Mouse (Mus musculus) retina, postnatal 1 day (tissue): ENCODE measurements at regions not wholly inside any gene's neighbourhood (a gene's known extent, or its start where the extent isn't known, plus 50 kb on each side); places are given as distances from the start of the nearest gene placed in this dataset.
A peak's percentile ranks its signal among the peaks of the same experiment; 100 is the strongest.

Experiments used
- DNase-seq: peaks from one replicate; pipeline ENCODE4 v3.0.0-alpha.2; 2012

DNA sequence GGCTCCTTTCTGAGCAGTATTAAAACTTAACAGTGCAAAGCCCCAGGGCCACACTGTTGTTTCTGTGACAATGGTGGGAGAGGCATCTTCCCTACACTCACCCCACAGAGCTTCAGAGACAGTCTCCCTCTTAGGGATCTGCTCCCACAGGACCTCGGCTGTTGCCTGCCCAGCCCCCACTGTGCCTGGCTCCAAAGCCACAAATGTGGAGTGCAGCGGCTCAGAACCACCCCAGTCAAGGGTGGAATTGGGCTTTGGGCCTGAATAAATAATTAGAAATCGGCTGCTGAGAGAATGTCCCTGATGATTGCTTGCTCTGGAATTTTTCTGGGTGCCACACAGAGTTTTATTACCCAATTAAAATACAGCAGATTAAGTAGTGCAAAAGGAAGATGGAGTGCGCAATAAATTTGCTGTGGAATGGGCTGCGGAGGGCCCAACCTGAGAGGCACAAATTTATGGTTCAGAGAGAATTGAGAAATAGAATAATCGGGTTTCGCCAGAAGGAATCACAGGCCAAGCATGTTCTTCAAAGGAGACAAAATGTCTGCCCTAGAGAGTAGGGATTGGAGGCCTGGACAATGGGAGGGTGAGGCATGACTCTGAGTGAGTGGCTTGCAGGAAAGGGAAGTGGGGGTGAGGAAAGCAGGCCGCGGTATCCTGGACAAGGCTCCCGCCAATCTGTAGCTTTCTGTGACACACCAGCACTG lies 56.4 kb downstream of the Cd24a start:
- no peak for DNase-seq

DNA sequence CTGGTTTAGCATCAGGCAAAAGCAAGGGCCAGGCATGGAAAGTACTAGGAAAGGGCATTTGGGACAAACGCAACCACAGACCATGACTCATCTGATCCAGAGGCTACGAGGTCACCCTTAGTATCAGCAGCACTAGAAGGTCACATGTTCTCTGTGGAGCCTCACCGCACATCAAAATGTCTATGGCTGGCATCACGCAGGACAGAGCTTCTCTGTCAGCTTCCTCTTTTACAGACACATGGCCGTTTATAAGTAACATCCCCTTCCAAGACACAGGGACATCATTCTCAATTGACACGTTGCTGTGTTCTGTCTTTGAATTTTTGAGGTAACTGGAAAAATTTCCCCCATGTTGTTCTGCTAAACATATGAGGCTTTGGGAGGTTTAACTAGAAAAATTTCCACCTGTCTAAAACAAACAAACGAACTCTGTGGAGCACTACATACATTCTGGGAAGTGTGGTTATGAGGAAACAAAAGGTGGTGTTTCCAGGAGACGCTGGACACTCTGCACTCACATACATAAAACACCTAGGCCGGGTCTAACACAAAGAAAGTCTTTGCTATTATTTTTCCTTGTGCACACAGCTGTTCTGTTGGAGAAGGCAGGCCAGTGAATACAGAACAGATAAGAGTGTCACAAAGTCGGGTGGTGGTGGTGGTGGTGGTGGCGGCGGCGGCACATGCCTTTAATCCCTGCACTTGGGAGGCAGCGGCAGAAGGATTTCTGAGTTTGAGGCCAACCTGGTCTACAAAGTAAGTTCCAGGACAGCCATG lies 63.3 kb downstream of the Cd24a start:
- no peak for DNase-seq

DNA sequence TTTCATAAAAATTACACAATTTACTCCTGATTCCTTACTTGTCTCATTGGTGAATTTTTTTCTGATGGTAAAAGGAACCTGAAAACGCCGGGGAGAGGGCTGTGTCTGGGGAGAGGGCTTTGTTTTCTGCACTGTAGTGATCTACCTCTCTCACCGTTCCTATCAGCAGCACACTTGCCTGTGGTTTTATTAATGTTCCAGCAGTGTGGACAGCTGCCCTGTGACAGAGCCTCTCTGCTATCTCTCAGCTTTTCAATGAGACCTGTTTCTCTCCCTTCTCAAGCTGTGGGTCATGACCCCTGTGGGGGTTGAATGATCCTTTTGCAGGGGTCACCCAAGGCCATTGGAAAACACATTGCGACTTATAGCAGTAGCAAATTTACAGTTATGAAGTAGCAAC lies 68.2 kb downstream of the Cd24a start:
- DNase-seq = no peak

DNA sequence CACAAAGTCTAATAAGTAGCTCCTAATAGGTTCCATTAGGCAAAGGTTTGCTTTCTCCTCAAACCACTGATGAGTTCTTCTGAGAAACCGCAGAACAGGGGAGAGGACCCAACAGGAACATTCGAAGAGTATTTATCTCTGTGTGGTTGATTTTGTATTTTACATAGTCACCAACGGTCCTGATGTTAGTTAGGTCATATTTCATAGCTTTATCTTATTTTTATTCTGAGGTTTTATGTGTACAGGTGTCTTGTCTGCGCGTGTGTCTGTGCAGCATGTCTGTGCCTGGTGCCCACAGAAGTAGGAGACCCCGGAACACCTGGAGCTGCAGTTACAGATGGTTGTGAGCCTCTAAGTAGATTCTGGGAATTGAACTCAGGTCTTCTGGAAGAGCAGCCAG lies 68.9 kb downstream of the Cd24a start:
- no peak for DNase-seq

DNA sequence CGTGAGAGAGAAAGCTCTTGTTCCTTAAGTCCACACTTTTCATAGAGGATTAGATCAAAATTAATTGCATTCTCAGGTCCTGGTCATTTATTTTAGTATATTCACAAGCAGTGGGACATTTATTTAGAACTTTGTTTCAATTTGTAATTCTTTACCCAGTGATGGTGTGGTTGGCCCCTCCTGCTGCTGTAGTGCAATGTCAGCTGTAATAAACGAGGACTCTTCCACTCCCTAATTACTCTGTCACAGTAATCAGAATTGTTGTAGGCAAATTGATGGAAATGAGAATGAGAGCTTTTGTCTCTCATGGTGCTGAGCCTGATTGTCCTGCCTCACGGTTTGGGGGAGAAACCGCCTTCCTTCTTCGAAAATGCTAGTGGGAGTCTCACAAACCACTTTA lies 70.1 kb downstream of the Cd24a start:
- DNase-seq = peak; percentile 71

DNA sequence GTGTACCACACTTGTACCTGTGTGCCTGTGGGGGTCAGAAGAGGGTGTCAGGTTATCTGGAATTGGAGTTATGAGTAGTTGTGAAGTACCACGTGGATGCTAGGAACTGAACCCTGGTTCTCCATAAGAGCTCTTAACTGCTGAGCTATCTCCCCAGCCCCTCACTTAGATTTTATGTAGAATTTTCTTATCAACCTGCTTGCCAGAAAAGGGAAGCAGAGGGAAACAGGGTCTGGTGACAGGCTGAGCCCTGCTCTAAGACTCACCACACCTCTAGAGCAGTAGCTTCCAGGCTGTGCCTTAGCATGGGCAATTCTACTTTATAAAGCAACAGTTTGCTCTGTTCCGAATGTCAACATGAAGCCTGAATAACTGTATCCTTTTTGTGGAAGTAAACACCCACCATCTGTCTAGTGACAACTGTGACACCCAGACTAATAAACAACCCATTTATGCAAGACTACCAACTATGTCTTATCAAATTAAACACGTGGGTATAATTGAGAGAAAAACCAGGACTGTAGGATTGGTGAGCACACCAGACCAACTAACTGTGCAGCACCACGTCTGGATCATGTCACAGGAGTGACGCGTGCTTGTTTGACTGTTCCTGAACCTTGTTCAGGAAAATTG lies 70.8 kb downstream of the Cd24a start:
- no peak for DNase-seq

DNA sequence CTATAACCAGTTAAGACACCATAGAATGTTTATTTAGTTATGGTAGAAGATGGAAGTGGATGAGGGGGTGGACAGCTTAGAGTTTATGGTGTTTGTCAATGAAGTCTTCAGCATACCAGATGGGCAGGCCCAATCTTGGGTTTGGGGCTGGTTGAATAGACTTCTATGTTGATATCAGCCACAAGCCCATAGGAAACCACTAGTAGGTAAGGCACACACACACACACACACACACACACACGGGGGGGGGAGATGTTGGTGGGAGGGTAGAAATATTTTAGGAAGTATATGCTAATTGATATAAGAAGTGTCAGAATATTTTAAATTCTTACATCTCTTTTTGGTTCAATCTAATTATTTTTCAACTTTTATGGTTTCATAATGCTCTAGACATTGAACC lies 72.4 kb downstream of the Cd24a start:
- no peak for DNase-seq

DNA sequence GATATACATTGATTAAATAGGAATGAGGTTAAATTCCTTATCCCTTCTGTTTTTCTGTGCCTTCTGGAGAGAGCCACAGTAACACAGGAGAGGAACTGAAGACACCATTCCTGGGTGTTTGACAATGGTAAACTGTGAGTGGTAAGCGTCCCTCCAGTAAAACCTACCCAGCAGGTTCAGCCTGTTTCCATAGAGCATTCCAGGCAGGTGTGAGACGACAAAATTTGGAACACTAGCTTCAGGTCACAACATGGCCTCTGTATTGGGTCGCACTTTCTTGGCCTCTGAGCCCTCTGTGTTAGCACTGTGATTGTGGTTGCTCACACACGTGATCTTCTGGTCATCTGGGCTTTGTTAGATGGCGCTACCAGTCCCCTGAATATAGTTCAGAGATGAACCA lies 73.4 kb downstream of the Cd24a start:
- DNase-seq = no peak

DNA sequence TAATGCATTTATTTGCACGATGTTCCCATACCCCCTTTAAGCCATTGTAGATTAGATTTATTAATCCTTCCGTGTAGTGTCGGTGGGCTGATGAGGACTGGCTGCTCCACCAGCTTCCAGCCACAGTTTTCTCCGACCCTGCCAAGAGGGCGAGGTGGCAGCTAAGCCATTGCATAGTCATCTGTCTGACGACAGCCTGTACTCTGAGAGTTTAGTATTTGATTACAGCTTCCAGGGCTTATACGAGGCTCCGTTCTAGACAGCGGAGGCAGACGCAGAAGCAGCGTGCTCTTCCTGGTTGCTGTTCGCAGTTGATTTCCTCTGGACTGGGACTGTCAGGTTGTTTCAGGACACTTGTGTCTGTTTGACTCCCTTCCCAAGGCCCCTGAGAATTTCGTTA lies 73.8 kb downstream of the Cd24a start:
- no peak for DNase-seq

DNA sequence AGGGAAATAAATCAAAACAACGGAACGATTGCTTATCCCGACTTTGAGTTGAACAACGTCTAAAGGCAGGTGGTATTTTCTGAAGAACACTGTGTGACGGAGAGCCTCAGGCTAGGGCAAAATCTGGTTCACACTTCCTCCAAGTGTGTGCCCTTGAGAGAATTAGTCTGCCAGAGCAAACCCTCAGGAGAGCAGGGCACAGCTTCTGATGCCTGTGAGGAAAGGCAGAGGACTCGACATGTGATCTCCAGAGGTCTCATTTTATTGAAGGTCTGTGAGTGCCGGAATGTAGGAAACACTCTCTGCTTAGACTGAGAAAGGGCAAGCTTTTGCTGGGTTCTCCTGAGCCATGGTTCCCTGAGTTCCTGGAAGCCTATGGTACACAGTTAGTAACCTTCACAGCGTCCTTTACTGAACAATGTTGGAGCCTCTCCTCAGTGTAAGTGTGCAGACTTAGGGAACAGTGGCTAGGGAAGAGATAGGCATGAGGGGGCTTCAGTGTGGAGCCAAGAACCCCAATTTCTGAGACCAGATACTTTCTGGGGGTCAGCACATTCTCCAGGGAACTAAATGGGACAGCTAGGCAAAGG lies 77.1 kb downstream of the Cd24a start:
- no peak for DNase-seq

DNA sequence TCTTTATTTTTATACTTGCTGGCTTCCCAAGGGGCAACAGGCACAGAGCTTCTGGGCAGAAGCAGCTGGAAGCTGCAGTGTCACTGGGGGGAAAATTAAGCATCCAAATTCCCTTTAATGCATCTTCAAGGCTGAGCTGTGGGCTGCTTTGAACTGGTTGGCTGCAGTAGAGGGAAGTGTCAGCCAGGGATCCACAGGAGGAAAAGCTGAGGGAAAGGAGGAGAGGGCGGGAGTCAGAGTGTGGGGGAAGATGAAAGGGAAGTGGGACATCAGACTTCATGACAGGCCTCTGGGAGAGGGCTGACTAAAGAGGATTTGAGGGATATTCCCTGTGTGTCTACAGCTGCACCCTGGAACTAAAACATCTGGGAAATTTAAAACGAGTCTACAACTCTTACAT lies 77.6 kb downstream of the Cd24a start:
- no peak for DNase-seq

DNA sequence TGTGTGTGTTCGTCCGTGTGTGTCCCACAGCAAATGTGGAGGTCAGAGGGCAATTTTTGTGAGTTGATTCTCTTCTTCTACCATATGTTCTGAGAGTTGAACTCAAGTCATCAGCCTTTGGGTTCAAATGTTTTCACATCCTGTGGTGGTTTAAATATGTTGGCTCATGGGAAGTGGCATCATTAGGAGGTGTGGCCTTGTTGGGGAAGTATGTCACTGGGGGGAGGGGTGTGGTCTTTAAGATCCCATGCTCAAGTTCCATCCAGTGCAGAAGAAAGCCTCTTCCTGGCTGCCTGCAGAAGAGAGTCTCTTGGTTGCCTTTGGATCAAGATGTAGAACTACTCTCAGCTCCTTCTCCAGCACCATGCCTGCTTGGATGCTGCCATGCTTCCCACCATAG lies 78.1 kb downstream of the Cd24a start:
- no peak for DNase-seq

DNA sequence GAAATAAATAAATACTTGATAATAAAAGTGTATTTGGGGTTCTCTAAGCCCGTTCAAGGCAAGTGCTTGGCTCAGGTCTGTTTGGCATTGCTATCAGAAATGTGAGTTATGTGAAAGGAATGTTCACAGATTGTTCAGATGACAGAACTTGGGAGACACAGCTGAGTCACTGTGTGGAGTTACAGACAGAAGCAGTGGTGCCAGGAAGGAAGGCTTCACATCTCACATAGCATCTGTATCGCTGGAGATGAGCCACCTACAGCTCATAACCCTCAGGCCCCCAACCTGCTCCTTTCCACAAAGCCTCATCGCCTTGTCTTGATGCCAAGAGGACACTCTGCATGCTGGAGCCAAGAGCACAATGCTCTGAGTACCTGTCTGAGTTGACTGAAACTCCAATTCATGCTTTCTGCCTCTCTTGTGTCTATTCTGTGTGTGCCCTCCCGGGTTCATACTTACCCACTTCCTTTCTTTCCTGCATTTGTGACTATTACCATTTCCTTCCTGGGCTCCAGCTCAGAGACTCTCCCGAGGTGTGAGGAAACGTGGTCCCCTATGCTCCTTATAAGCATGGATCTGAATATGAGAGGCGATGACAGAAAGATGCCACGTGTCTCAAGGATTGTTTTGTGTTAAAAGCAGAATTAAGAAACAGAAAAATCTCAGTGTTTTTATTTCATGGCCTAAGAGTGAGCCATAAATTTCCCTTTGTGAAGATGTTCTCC lies 79.6 kb downstream of the Cd24a start:
- DNase-seq = no peak

DNA sequence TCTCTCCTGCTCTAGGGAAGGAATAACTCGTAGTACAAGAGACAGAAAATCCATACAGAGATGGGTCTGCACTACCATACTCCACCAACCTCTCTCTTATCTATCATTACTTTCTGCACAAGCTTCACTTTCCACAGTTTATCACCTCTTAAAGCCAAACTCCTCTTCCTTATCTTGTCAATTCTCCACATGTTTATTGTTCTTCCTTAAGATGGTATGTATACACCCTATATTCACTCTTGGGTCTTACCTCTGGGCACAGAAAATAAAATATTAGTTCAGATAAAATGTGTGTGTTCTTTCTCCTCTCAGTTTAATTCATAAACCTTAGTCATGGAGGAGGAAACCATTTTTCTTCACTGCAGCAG lies 80.1 kb downstream of the Cd24a start:
- no peak for DNase-seq

DNA sequence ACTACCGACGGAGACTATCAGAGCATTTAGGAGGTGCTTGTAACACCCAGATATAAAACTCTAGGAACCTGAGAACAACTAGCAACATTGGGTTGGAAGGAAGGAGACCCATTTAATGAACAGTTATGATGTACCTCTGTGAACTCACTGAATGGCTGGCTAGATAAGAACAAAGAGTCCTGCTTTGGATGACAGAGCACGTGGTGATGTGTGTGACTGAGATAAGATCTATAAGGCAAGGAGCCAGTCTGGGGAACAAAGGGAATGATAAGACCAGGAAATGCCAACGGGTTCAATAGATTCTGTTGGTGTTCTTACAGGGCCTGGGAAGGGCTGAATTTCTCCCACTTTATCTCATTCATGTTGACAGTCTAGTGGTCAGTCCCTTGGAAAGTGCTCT lies 86.8 kb downstream of the Cd24a start:
- no peak for DNase-seq

DNA sequence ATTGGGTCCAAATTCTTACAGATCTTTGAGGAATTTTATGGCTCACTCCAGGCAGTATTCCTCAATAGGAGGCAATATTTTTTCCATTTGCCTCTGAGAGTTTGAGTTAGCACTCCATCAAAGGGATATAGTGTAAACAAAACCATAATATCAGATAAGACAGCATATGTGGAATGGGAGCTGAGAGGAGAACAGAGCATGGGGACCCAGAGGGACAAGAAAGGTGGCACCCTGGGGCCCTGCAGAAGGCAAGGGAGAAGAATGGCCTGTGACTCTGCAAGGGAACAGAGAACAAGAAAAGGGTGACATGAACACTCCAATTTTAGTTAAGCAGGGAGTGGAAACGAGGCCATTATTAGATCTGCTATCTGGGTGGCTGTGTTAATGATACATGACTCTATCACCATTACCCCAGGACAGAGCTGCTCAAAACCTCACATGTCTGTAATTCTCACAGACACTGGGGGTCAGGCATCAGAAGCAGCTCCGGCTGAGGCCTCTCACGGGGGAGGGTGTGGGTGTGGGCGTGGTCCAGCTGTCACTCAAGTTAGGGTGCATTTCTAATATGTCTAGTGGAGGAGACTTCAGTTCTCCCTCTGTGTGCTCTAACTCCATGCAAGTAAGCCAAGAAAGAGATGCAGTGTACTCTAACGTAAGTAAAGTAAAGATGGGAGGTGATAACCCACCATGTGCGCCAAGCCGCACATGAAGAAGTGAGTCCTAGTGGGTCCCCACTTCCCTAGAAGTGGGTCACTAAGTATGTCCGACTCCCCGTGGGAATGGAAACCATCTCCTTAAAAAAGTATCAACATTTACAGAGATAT lies 88.4 kb downstream of the Cd24a start:
- no peak for DNase-seq

DNA sequence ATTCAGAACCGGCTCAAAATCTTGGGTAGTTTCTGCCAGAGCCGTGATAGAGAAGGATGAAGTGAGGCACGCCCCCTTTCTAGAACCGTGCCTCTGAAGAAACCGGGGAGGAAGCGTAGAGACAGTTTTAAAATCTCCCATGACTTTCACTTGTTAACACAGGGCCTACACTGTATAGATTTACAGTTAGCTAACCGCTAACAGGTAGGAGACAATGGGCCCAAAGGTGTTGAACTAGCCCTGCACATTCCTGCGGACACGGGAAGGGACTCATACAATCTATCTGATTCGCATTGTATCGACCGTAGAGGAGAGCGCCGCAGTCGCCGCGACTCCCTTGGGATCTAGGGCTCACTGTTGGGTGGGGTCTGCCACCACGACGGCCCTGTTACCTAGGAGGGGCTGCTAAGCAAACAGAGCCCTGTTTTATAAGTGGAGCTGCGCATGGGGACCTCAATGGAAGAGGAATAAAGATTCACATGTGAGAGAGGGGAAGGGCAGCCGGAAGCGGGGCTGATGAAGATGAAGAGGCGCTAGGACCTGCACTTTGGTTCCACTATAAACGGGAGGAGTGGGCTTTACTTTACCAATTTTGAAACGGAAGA lies 89.1 kb downstream of the Cd24a start:
- DNase-seq = no peak

DNA sequence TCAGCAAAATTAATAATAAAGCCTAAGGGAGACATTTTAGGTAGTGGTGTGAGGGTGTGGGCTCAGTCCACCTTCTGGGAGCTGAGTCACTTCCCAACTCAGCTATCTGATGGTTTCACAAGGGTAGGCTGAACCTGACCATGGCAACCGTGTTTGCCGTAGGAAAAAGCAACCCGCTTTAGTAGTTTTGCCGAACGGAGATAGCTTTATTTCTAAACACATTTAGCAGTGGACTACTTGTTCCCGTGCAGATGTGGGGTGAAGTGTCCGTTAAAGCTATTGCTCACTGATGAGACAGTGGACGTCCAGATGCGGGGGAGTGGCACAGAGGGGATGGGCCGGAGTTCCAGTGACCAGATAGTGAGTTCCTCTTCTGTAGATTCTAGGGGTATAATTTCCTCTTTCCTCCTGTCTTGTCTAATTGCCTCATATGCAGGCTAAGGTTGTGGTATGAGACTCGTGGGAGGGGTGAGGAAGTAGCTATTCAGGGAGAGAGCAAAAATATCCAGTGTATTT lies 89.7 kb downstream of the Cd24a start:
- no peak for DNase-seq

DNA sequence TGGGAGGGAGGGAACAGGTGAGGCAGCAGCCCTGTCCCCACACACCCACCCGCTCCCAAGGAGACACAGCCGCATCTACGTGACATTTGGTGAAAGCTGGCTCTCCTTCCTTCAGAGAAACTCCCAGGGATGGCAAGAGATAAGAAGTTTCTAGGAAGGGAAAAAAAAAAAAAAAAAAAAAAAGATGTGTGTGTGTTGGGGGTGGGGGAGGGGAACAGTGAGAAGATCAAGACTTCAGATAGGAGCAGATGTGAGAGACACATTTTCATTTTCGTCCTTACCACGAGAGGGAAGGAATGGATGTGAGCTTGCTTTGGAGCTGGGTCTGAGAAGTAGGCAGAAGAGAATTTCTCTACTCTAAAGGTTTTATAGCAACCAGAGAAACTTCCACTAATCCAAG lies 91.4 kb downstream of the Cd24a start:
- DNase-seq = no peak

DNA sequence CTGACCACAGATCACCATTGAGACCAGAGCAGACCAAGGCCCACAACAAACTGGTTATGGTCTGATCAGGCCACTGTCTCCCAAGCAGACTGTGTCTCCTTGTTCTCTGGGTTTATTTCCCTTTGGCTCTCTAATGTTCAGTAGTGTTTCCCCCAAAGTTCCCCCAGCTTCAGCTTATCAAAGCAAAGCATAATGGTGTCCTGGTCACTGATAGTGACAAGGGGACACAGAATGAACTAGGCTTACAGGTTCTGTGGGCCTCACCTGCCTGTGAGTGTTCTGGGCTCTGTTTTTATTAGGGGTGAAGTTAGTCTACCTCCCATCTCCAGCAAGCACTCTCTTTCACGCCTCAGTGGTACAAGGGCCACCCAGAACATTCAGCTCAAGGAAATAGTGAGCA lies 92.7 kb downstream of the Cd24a start:
- no peak for DNase-seq

DNA sequence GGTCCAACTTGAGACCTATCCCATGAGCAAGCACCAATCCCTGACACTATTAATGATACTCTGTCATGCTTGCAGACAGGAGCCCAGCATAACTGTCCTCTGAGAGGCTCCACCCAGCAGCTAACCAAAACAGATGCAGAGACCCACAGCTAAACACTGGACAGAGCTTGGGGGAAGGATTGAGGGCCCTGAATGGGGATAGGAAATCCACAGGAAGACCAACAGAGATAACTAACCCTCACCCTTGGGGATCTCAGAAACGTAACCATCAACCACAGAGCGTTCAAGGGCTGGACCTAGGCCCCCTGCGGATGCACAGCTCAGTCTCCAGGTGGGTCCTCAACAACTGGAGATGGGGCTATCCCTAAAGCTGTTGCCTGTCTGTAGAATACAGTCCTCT lies 93.7 kb downstream of the Cd24a start:
- no peak for DNase-seq

DNA sequence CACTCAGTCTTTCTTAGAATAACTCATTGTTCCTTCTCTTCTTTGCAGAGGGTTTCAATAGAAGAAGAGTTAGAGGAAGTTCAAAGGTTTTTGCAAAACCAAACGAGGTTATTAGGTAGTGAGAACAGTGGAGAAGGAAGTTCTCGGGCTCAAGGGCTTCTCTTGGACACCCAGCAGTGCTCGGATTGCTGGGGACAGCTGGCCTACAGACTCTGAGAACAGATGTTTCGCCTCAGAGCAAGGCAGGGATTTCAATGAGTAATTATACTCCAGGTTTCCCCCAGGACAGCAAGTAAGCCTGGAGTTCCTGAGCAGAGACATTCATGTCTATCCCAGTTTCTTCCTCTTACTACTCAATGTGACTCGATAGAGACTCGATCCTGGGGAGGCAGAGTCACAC lies 94.4 kb downstream of the Cd24a start:
- DNase-seq = no peak
